Mouse (Mus musculus) mature B cell (primary cell): ENCODE measurements around the gene Shisa8.

Experiments used
- in situ Hi-C: fragments of 300-500 bp; cut with MboI; formaldehyde crosslinking; loops from 2 replicates; pipeline ENCODE4 v1.14.3; 2019

The Shisa8 gene

DNA sequence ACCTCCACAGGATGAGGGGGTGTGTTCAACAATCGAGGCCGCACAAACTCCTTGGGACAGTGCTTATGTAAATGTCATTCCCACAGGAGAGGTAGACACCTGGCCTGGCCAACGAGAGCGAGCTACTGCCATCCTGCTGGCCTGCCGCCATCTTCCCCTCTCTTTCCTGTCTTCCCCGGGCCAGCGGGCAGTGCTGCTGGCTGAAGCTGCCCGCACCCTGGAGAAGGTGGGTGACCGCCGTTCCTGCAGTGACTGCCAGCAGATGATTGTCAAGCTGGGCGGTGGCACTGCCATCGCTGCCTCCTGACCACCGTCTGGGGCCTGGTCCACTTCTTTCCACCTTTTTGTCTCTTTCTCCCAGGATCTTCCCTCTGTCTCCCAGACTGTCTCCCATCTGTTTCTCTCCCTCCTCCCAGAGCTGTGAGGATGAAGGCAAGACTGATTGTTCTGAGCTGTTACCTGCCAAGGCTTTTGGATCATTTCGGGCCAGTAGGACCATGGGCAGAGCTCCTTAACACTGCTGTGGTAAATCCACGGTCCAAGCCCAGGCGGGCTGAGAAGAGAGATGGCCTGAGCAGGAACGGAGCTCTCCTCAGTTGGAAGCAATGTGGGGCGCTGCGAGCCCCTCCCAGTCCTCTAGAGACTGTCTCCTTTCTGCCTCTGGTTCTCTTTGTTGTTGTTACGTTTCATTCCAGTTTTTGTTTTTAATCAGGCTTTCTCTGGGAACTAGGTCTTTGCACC lies 8.8 kb downstream of the Shisa8 start:
- in situ Hi-C loops, result no loop called here

- in situ Hi-C loops, result no loop called here
Measured at GRCm38 (mm10) chr15:82203090-82203489, 9.5 kb downstream of the Shisa8 start.

DNA sequence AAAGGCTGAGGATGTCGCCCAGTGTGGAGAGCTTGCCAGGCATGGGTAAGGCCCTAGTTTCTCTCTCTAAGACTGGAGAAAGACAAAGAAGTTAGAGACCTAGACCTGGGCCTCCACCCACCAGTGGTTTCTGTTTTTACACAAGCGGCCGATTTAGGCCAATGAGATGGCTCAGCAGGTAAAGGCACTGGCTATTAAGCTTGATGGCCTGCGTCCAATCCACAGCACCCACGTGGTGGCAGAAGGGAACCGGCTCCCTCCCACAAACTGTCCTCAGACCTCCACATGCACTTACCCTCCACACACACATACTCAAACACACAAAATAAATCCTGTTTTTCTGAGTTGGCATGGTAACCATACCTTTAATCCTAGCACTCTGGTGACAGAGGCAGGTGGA lies 10.5 kb downstream of the Shisa8 start:
- in situ Hi-C loops, result no loop called here

GRCm38 (mm10) chr15:82199546-82199945 lies 13.1 kb downstream of the Shisa8 start:
- in situ Hi-C loops, result no loop called here

DNA sequence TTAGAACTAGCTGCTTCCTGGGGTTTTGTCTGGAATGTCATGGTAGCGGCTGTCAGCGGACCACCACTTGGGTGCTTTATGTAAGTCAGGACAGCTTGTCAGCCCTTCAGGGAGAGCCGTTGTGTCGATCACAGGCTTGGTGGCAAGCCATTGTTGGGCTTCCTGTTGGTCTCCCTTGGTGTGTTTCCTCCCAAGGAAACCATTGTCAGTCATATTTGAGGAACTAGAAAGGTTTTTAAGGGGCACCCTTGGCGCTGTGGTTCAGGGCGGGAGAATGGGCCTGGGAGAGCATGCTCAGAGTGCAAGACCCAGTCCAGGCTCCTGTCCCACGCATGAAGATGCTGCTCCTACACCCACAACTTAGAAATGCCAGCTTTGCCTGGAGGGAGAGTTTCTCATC lies 14.3 kb downstream of the Shisa8 start:
- in situ Hi-C loops, result no loop called here

- in situ Hi-C loops, result no loop called here
Measured at GRCm38 (mm10) chr15:82197937-82198336, 14.7 kb downstream of the Shisa8 start.

- in situ Hi-C loops, result no loop called here
Measured at GRCm38 (mm10) chr15:82197246-82197750, 15.3 kb downstream of the Shisa8 start.

GRCm38 (mm10) chr15:82196300-82196699 lies 16.3 kb downstream of the Shisa8 start:
- in situ Hi-C loops, result no loop called here

GRCm38 (mm10) chr15:82192617-82193016 lies 20.0 kb downstream of the Shisa8 start:
- in situ Hi-C loops, result no loop called here

- in situ Hi-C loops, result no loop called here
Measured at GRCm38 (mm10) chr15:82188481-82189240, 24.0 kb downstream of the Shisa8 start.

GRCm38 (mm10) chr15:82187924-82188323 lies 24.7 kb downstream of the Shisa8 start:
- in situ Hi-C loops, result no loop called here

DNA sequence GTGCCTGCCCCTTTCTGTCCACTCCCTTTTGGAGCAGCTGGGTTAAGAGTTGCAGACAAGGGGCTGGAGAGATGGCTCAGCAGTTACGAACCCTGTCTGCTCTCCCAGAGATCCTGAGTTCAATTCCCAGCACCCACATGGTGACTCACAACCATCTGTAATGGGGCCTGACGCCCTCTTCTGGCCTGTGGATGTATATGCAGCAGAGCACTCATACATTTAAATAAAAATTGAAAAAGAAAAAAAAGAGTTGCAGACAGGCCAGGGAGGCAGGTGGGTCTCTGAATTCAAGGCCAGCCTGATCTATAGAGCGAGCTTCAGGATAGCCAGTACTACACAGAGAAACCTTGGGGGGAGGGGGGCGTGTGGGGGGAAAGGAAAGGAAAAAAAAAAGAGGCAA lies 25.2 kb downstream of the Shisa8 start:
- in situ Hi-C loops, result no loop called here

DNA sequence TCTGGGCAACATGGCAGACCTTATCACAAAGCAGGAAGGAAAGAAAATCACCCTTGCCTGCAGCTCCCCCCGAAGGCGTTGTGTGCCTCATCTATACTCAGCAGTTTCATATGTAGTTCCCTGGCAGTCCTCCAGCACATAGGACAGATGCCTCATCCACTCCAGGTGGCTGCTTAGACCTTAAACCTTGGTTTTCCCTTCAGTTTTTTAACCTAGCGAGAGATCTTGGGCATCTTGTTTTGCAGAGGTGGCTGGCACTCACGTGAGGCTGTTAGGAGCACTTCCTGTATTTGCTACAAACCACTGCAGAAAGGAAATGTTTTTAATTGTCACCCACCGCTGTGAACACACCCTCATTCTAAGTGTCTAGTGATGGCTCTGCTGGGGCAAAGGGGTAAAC lies 25.7 kb downstream of the Shisa8 start:
- in situ Hi-C loops, result no loop called here

- in situ Hi-C loops, result no loop called here
Measured at GRCm38 (mm10) chr15:82186131-82186530, 26.5 kb downstream of the Shisa8 start.

GRCm38 (mm10) chr15:82185062-82185783 lies 27.4 kb downstream of the Shisa8 start:
- in situ Hi-C loops, result no loop called here

DNA sequence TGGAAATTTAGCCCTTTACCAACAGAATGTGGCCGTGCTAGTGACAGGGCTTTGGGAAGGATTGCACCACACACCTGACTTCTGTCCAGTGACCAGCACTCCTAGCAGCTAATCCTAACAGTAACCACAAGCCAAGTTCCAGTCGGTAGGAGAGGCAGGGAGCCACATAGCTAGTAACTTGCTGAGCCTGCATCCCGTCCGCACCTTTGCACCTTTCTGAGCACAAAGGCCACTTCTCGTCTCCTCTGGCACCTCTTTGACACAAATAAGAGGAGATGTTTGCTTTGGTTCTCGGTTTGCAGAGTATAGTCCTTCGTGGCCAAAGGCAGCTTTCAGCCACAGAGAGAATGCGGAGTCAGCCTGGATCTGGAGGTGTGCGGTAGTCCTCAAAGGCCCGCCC lies 28.0 kb downstream of the Shisa8 start:
- in situ Hi-C loops, result no loop called here

DNA sequence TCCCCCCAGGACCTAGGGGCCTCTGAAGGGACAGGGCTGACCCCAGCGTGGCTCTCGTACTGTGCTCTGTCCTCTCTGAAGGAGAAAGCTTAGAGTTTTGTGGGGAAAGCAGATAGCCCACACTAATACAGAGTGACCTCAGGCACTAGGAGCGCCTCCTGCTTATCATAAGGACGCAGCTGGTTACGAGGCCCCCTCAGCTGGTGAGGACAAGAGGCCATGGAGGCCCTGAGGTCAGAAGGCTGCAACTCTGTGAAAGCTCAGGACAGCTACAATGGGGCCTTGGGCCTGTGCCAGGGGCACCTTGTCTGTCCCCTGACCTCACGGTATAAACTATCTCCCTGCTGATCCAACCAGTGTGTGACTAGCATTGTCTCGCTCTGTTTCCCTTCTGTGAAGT lies 28.4 kb downstream of the Shisa8 start:
- in situ Hi-C loops, result no loop called here

DNA sequence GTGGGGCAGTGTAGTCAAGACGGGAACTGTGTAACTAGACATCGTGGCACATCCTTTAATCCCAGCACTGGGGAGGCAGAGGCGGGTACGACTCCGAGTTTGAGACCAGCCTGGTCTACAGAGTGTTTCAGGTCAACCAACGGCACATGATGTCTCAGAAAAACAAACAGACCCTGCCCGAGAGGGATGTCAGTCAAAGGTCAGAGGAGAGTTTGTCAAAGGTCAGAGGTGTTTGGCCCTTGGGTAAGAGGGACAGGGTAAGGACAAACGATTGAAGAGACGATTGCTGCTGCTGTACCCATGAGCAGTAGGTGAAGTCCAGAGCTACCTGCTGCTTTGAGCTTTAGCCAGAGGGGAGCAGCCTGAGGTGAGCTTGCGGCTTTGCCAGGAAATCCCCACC lies 29.0 kb downstream of the Shisa8 start:
- in situ Hi-C loops, result no loop called here

DNA sequence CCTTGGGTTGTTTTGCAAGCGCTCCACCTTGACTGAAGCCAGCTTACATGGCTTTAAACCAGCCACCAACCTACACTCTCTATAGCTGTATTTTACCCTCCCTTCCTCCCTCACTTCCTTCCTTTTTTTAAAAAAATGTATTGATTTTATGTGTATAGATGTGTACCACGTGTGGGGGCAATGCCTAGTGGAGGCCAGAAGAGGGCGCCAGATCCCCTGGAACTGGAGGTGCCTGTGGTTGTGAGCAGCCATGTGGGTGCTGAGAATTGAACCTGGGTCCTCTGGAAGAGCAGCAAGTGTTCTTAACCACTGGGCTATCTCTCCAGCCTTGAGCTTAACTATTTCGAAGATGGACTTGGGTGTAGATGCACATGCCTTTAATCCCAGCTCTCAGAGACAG lies 30.3 kb downstream of the Shisa8 start:
- in situ Hi-C loops, result no loop called here

DNA sequence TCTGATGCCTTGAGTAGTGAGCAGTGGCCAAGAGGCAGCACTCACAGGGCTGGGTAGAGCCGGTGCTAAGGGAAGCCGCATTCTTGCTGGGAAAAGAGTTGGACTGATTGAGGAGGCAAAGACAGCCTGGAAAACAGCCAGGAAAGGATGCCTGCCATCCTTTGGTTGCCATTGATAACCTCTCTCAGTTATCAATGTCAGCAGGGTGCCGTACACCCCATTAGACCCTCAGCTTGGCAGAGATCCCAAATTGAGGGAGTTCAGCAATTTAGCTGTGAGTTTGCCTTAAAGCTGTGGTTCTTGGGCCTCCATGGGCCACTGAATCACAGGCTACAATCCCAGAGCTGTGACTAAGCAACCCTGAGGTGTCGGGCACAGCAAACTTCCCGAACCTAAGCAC lies 31.5 kb downstream of the Shisa8 start:
- in situ Hi-C loops, result no loop called here

DNA sequence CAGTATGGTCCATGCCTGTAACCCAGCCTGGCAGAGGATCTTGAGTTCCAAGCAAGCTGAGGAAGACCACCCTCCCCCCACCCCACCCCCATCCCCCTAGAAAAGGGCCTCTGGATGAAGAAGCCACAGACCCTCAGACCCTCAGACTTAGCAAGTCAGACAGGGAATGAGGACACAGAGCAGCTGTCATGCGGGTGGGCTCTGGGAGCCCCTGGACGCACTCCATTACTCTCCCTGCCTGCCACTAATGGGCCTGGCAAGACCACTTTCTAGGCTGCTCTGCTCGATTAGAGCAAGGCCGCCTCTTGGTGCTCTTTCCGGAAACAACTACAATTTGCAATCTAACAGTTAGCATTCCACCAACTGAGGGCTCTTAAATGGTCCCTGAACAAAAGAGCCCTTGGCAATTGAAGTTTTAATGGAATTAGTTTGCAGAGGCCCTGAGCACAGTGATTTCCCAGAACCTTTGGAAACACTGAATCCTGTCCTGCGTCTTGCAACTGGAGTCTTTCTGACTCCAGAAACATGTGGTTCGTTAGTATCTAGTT lies 34.8 kb downstream of the Shisa8 start:
- in situ Hi-C loops, result no loop called here

- in situ Hi-C loops, result no loop called here
Measured at GRCm38 (mm10) chr15:82175091-82175490, 37.5 kb downstream of the Shisa8 start.
